Mouse (Mus musculus): ENCODE data around the gene Luc7l3.

The Luc7l3 gene

GRCm38 (mm10) chr11:94338347-94338746 lies 16.6 kb upstream of the Luc7l3 start:
- DNase-seq (ENCODE audit: low read depth, low spot score): no peak

GRCm38 (mm10) chr11:94336551-94336950 lies 14.8 kb upstream of the Luc7l3 start:
- no peak for DNase-seq (ENCODE audit: low read depth, low spot score)

- no peak for DNase-seq (ENCODE audit: low read depth, low spot score)
Measured at GRCm38 (mm10) chr11:94334386-94334968, 12.7 kb upstream of the Luc7l3 start.

- no peak for DNase-seq (ENCODE audit: low read depth, low spot score)
Measured at GRCm38 (mm10) chr11:94332726-94333125, 10.9 kb upstream of the Luc7l3 start.

GRCm38 (mm10) chr11:94330211-94330610 lies 8.4 kb upstream of the Luc7l3 start:
- DNase-seq (ENCODE audit: low read depth, low spot score): no peak

- peak; percentile 69 for DNase-seq (ENCODE audit: low read depth, low spot score)
Measured at GRCm38 (mm10) chr11:94329270-94329891, 7.6 kb upstream of the Luc7l3 start.

GRCm38 (mm10) chr11:94328644-94329025 lies 6.8 kb upstream of the Luc7l3 start:
- no peak for DNase-seq (ENCODE audit: low read depth, low spot score)

GRCm38 (mm10) chr11:94327693-94328643 lies 6.2 kb upstream of the Luc7l3 start, which contains the start of gene Ankrd40:
Gene Ankrd40, plus strand, starts transcription at chr11:94328001.
- DNase-seq (ENCODE audit: low read depth, low spot score): peak; percentile 94

- DNase-seq (ENCODE audit: low read depth, low spot score): no peak
Measured at GRCm38 (mm10) chr11:94326961-94327411, 5.2 kb upstream of the Luc7l3 start.

- no peak for DNase-seq (ENCODE audit: low read depth, low spot score)
Measured at GRCm38 (mm10) chr11:94324618-94325017, 2.8 kb upstream of the Luc7l3 start.

GRCm38 (mm10) chr11:94323271-94323925 lies 1.6 kb upstream of the Luc7l3 start:
- DNase-seq (ENCODE audit: low read depth, low spot score): no peak

GRCm38 (mm10) chr11:94322636-94323035 lies 848 bp upstream of the Luc7l3 start:
- DNase-seq (ENCODE audit: low read depth, low spot score): peak; percentile 40

GRCm38 (mm10) chr11:94320969-94321930 lies 538 bp downstream of the Luc7l3 start:
- no peak for DNase-seq (ENCODE audit: low read depth, low spot score)

GRCm38 (mm10) chr11:94318056-94318455 lies 3.7 kb downstream of the Luc7l3 start:
- DNase-seq (ENCODE audit: low read depth, low spot score): no peak

- DNase-seq (ENCODE audit: low read depth, low spot score): no peak
Measured at GRCm38 (mm10) chr11:94317515-94317914, 4.3 kb downstream of the Luc7l3 start.

GRCm38 (mm10) chr11:94317014-94317413 lies 4.8 kb downstream of the Luc7l3 start:
- DNase-seq (ENCODE audit: low read depth, low spot score): no peak

- DNase-seq (ENCODE audit: low read depth, low spot score): no peak
Measured at GRCm38 (mm10) chr11:94316528-94316927, 5.3 kb downstream of the Luc7l3 start.

- DNase-seq (ENCODE audit: low read depth, low spot score): no peak
Measured at GRCm38 (mm10) chr11:94315308-94315707, 6.5 kb downstream of the Luc7l3 start.

GRCm38 (mm10) chr11:94314098-94314652 lies 7.6 kb downstream of the Luc7l3 start:
- DNase-seq (ENCODE audit: low read depth, low spot score): no peak

GRCm38 (mm10) chr11:94312733-94313132 lies 9.1 kb downstream of the Luc7l3 start:
- DNase-seq (ENCODE audit: low read depth, low spot score): no peak

Data from ES-CJ7 (cell line).